Mouse (Mus musculus) intestine, embryonic 15.5 days (tissue): ENCODE measurements around the gene Stard8. TPM values are rescaled to one million over a fixed set of nuclear protein-coding genes. Genes with fewer than 3 reads are reported as not detected.
A peak's percentile ranks its signal among the peaks of the same experiment; 100 is the strongest.

Experiments used
- ATAC-seq: fragments of 200-750 bp; cut with Nextera tagmentation; 2 replicates; pipeline ENCODE4 v1.8.0; 2017; ENCODE audit warnings: moderate TSS enrichment, moderate library complexity
- H3K27ac ChIP-seq: fragments of 300-500 bp; sonication (generic); 2 replicates; pipeline ENCODE4 v1.5.1; 2015; ENCODE audit warnings: mild to moderate bottlenecking, inconsistent platforms
- H3K27me3 ChIP-seq: fragments of 300-500 bp; sonication (generic); replicated peaks from 2 replicates; pipeline ENCODE4 v1.6.1; 2015; ENCODE audit warnings: inconsistent platforms
- H3K36me3 ChIP-seq: fragments of 300-500 bp; sonication (generic); 2 replicates; pipeline ENCODE4 v1.6.1; 2015; ENCODE audit warnings: inconsistent platforms
- H3K4me1 ChIP-seq: fragments of 300-500 bp; sonication (generic); replicated peaks from 2 replicates; pipeline ENCODE4 v1.6.1; 2015; ENCODE audit warnings: inconsistent platforms
- H3K4me2 ChIP-seq: fragments of 300-500 bp; sonication (generic); replicated peaks from 2 replicates; pipeline ENCODE4 v1.6.1; 2015; ENCODE audit warnings: mild to moderate bottlenecking, inconsistent platforms
- H3K4me3 ChIP-seq: fragments of 300-500 bp; sonication (generic); replicated peaks from 2 replicates; pipeline ENCODE4 v1.5.1; 2015; ENCODE audit warnings: inconsistent platforms
- H3K9ac ChIP-seq: fragments of 300-500 bp; sonication (generic); 2 replicates; pipeline ENCODE4 v1.6.1; 2015; ENCODE audit warnings: inconsistent platforms
- H3K9me3 ChIP-seq: fragments of 300-500 bp; sonication (generic); 2 replicates; pipeline ENCODE4 v1.6.1; 2016; ENCODE audit warnings: inconsistent platforms
- WGBS: fragments of 180-500 bp; shearing (Covaris S2); methylation state at CpG from one replicate; pipeline ENCODE4 v1.1.7; 2015; 5-methylcytosine and 5-hydroxymethylcytosine counted together
- polyA plus RNA-seq: library from polyadenylated mRNA; unstranded; fragments of >200 nt; fragmentation: Nextera tagmentation; extraction: Ambion mirVana; gene quantifications from 2 replicates; pipeline ENCODE4 v1.2.1, GENCODE M21; 2015

Gene Stard8
- polyA plus RNA-seq, 1 experiment from 2014 or later: 7.3 TPM

DNA sequence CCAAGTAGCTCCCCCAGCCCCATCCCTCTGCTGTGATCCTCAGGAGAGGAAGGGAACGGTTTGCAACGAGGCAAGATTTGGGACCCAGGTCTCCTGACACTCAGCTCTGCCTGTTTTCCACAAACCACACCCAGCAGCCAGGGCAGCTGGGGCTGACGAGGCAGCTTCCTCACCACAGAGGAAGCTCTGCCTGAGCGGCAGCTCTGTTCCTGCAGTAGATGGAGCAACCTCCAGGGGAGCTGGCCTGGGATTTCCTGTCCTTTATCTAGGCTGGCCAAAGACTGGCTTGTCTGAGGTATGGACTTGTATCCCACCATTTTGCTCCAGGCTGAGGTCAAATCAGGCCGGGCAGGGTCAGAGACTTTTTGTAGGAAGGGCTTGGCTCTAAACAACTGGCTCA is 46.2 kb downstream of the Stard8 start:
- Histone ChIP-seq H3K4me1 (0 out of 2 replicates have a peak, but pooled peaks cover 3% of the 10 kb centered on the region), H3K4me2 (no peak overlapping the region), H3K4me3 (no peak overlapping the region), H3K27me3 (peaks cover under 1% of the 10 kb centered on the region; the same call in 1 of the 2 replicates), H3K9ac (no peak overlapping the region), H3K9me3 (no peaks in the 10 kb centered on the region), H3K27ac (no peak overlapping the region), H3K36me3 (no peaks in the 10 kb centered on the region)
- no peak for ATAC-seq
- WGBS: 65% methylated on average over 5 of the region's 5 CpGs

GRCm38 (mm10) chrX:99050736-99051481 is 47.9 kb downstream of the Stard8 start:
- no peak for ATAC-seq
- H3K27me3 ChIP-seq: no peaks in the 10 kb centered on the region; the same call in 1 of the 2 replicates
- H3K27ac ChIP-seq: no peak overlapping the region

GRCm38 (mm10) chrX:99052255-99052654 is 49.2 kb downstream of the Stard8 start:
- Histone ChIP-seq H3K9me3 (no peaks in the 10 kb centered on the region), H3K4me3 (no peak overlapping the region), H3K36me3 (no peaks in the 10 kb centered on the region), H3K9ac (no peak overlapping the region), H3K27ac (no peak overlapping the region), H3K27me3 (no peaks in the 10 kb centered on the region; the same call in 1 of the 2 replicates), H3K4me1 (0 out of 2 replicates have a peak, but pooled peaks cover 3% of the 10 kb centered on the region), H3K4me2 (no peak overlapping the region)
- WGBS: 72% methylated on average over 7 of the region's 7 CpGs
- ATAC-seq: no peak

More at GRCm38 (mm10) chrX:99050736-99051481, 47.9 kb downstream of the Stard8 start:
- no peak overlapping the region for H3K4me2 ChIP-seq
- H3K36me3 ChIP-seq: no peaks in the 10 kb centered on the region
- 0 out of 2 replicates have a peak, but pooled peaks cover 3% of the 10 kb centered on the region for H3K4me1 ChIP-seq
- H3K4me3 ChIP-seq: no peak overlapping the region
- no peaks in the 10 kb centered on the region for H3K9me3 ChIP-seq
- 82% methylated on average over 10 of the region's 10 CpGs for WGBS
- H3K9ac ChIP-seq: no peak overlapping the region

DNA sequence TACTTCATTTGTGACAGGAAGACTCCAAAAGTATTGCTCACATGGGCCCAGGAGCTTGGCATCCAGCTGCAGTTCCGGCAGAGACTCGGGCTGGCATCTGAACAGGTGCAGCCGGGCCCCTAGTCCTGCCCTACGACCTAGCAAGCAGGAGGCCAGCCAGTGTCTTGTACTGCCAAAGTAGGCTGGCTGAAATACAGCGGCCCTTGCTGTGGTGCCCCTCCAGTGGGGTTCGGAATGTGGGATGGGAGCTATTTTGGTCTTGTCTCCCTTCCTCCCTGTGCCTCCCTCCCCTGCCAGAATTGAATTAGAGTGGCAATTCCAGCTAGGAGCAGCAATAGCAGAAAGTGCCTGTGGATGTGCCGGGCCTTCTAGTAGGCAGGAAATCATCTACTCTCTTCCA is 51.5 kb downstream of the Stard8 start:
- Histone ChIP-seq H3K4me1 (0 out of 2 replicates have a peak, but pooled peaks cover 3% of the 10 kb centered on the region), H3K27ac (no peak overlapping the region), H3K36me3 (no peaks in the 10 kb centered on the region), H3K9ac (no peak overlapping the region), H3K9me3 (no peaks in the 10 kb centered on the region), H3K4me3 (no peak overlapping the region), H3K27me3 (no peaks in the 10 kb centered on the region; the same call in 1 of the 2 replicates), H3K4me2 (no peak overlapping the region)
- 85% methylated on average over 7 of the region's 7 CpGs for WGBS
- no peak for ATAC-seq

DNA sequence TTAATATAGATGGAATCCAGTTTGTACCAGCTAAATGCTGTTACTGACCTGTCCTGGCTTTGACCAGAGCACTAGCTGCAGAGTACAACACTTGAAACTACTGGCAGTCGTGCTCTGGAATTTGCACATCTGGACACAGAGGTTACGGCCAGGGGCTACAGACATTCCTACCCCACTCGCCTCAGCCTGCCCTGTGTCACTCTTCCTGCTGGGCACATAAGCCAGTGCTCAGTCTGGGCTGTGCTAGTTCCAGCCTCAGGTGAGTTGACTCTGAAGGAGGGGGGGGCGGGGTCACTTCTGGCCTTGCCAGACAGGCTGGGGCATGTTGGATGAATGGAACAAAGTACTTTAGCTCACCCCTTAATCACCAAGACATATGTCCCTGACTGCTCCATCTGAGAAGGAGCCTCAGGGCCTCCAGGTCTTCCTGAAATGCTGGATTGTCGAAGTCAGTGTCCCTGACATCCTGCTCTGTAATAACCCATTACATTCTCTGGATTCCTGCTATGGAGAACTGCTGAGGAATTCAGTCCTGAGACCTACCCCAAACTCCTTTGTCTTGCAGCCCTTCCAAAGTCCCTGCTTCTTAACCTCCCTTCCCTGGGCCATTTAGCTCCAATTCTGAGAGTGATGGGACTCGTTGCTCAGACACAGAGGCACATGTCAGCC is 54.9 kb downstream of the Stard8 start:
- 0 out of 2 replicates have a peak, but pooled peaks have one; percentile 34 for ATAC-seq
- Histone ChIP-seq H3K36me3 (no peaks in the 10 kb centered on the region), H3K27ac (no peak overlapping the region), H3K4me1 (no peaks in the 10 kb centered on the region), H3K27me3 (peaks cover 4% of the 10 kb centered on the region; the same call in 1 of the 2 replicates), H3K9ac (no peak overlapping the region), H3K9me3 (no peaks in the 10 kb centered on the region), H3K4me3 (no peak overlapping the region), H3K4me2 (no peak overlapping the region)
- WGBS: 66% methylated on average over 6 of the region's 6 CpGs

GRCm38 (mm10) chrX:99059119-99059518 is 56.1 kb downstream of the Stard8 start:
- ATAC-seq: no peak
- Histone ChIP-seq H3K36me3 (no peaks in the 10 kb centered on the region), H3K4me3 (no peak overlapping the region), H3K27ac (no peak overlapping the region), H3K9ac (no peak overlapping the region), H3K27me3 (0 out of 2 replicates have a peak, but pooled peaks cover 4% of the 10 kb centered on the region), H3K9me3 (no peaks in the 10 kb centered on the region), H3K4me2 (no peak overlapping the region), H3K4me1 (no peaks in the 10 kb centered on the region)
- 36% methylated on average over 4 of the region's 4 CpGs for WGBS

DNA sequence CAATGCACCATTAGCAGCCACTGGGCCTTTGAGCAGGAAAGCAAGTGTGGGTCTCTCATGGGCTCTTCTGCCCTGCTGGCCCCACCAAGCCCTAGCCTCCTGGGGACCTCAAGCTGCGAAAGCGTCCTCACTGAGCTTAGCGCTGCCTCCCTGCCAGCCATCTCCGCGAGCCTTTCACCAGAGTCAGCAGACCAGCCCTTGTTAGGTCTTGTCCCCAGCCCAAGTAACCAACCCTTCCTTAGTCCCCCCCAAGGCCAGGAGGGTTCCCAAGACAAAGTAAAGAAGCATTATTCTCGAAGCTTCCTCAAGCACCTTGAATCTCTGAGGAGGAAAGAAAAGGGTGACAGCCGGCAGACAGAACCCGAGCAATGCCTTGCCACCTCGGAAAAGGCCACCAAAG is 62.5 kb downstream of the Stard8 start:
- 91% methylated on average over 9 of the region's 9 CpGs for WGBS
- H3K4me3 ChIP-seq: no peak overlapping the region
- 0 out of 2 replicates have a peak, but pooled peaks cover 4% of the 10 kb centered on the region for H3K27me3 ChIP-seq
- no peak overlapping the region for H3K27ac ChIP-seq
- no peaks in the 10 kb centered on the region for H3K9me3 ChIP-seq
- H3K36me3 ChIP-seq: no peaks in the 10 kb centered on the region
- no peaks in the 10 kb centered on the region for H3K4me1 ChIP-seq
- no peak overlapping the region for H3K9ac ChIP-seq
- no peak for ATAC-seq
- H3K4me2 ChIP-seq: no peak overlapping the region

DNA sequence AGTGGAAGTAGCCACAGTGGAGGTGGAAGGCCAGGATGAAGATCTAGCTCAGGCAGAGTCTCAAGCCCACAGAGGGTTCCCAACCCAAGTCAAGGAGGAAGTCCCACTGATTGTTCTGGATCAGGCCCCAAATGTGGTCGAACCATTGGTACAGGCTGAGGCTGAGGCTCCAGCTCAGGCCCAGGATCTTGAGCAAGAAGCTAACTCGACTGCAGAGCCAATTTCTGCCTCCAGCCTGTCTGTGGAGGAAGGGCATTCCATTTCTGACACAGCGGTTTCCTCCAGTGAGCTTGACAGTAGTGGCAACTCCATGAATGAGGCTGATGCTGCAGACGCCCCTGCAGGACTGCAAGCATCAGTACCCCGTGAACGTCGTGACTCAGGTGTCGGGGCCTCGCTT is 63.5 kb downstream of the Stard8 start:
- no peaks in the 10 kb centered on the region for H3K4me1 ChIP-seq
- no peak overlapping the region for H3K27ac ChIP-seq
- WGBS: 89% methylated on average over 9 of the region's 9 CpGs
- H3K4me3 ChIP-seq: no peak overlapping the region
- H3K4me2 ChIP-seq: no peak overlapping the region
- ATAC-seq: no peak
- H3K36me3 ChIP-seq: no peaks in the 10 kb centered on the region
- no peaks in the 10 kb centered on the region for H3K9me3 ChIP-seq
- 0 out of 2 replicates have a peak, but pooled peaks cover 4% of the 10 kb centered on the region for H3K27me3 ChIP-seq
- no peak overlapping the region for H3K9ac ChIP-seq

DNA sequence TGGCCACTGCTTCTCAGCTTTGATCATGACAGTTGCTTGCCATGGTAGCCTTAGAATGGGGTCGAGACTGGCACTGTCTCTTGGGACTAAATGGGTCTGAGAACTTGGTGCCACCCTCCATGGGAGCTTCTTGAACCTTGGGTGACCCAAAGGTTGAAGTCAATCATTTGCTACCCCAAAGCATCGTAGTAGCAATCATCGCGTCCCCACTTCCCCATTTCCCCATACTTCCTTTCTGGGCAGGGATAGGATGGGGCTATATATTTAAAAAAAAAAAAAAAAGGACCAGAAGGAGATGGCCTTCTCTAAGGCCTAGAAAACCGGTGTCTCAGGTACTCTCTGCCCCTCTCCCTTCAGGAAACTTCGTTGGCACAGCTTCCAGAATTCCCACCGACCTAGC is 64.2 kb downstream of the Stard8 start:
- Histone ChIP-seq H3K36me3 (no peaks in the 10 kb centered on the region), H3K9me3 (no peaks in the 10 kb centered on the region), H3K4me2 (no peak overlapping the region), H3K27me3 (0 out of 2 replicates have a peak, but pooled peaks cover 3% of the 10 kb centered on the region), H3K9ac (no peak overlapping the region), H3K4me3 (no peak overlapping the region), H3K27ac (no peak overlapping the region), H3K4me1 (no peaks in the 10 kb centered on the region)
- ATAC-seq: no peak
- 74% methylated on average over 7 of the region's 7 CpGs for WGBS

DNA sequence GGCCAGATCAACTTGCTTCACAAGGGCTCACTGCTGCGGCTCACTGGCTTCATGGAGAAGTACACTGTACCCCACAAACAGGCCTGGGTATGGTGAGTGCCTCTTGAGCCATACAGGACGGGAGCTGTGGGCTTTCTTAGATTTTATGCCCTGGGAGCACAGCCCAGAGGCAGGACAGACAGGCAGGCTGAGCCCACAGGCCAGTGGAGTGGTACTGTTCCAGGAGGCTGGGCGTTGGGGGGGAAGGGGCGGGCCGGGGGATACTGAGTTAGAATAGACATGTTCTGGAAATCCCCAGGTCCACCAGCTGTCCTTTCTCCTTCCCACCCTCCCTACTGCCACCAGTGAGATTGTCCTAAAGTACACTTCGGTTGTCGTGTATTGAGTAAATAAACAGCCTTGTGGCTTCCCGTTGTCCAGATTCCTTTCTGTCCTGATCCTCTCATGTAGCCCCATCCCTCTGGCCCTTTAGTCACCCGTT is 64.7 kb downstream of the Stard8 start:
- H3K9me3 ChIP-seq: no peaks in the 10 kb centered on the region
- no peaks in the 10 kb centered on the region for H3K27me3 ChIP-seq
- H3K9ac ChIP-seq: no peak overlapping the region
- H3K4me2 ChIP-seq: no peak overlapping the region
- no peak overlapping the region for H3K27ac ChIP-seq
- H3K4me1 ChIP-seq: no peaks in the 10 kb centered on the region
- 65% methylated on average over 9 of the region's 9 CpGs for WGBS
- H3K4me3 ChIP-seq: no peak overlapping the region
- no peaks in the 10 kb centered on the region for H3K36me3 ChIP-seq
- no peak for ATAC-seq

DNA sequence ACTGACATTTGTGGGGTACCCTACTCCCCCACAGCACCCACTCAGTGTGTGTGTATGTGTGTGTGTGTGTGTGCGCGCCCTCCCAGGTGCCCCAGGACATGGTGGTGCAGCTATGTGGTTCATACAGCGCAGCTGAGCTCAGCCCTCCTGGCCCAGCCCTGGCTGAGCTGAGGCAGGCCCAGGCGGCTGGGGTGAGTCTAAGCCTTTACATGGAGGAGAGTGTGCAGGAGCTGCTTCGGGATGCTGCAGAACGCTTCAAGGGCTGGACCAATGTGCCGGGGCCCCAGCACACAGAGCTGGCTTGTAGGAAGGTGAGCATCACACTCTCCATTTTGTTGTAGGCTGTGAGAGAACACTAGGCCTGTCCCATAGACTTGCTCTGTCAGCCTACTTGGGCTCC is 68.1 kb downstream of the Stard8 start:
- H3K9me3 ChIP-seq: no peaks in the 10 kb centered on the region
- no peak overlapping the region for H3K4me2 ChIP-seq
- no peaks in the 10 kb centered on the region for H3K36me3 ChIP-seq
- H3K4me1 ChIP-seq: no peaks in the 10 kb centered on the region
- H3K27me3 ChIP-seq: no peaks in the 10 kb centered on the region
- 90% methylated on average over 7 of the region's 7 CpGs for WGBS
- no peak for ATAC-seq
- H3K27ac ChIP-seq: no peak overlapping the region
- no peak overlapping the region for H3K4me3 ChIP-seq
- no peak overlapping the region for H3K9ac ChIP-seq

DNA sequence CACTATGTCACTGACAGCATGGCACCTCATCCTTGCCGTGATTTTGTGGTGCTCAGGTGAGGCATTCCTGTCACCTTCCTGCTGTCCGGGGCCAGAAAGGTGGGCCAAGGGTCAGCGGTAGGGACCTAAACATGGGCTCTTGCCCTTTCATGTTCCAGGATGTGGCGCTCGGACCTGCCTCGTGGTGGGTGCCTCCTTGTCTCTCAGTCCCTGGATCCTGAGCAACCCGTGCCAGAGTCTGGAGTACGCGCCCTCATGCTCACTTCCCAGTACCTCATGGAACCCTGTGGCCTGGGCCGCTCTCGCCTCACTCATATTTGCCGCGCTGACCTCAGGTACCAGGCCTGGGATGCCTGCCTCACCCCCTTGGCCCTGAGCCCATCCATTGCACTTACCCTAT is 69.5 kb downstream of the Stard8 start:
- 96% methylated on average over 13 of the region's 13 CpGs for WGBS
- H3K9me3 ChIP-seq: no peaks in the 10 kb centered on the region
- no peaks in the 10 kb centered on the region for H3K27me3 ChIP-seq
- H3K4me1 ChIP-seq: no peaks in the 10 kb centered on the region
- H3K4me2 ChIP-seq: no peak overlapping the region
- H3K9ac ChIP-seq: no peak overlapping the region
- H3K4me3 ChIP-seq: no peak overlapping the region
- H3K27ac ChIP-seq: no peak overlapping the region
- no peaks in the 10 kb centered on the region for H3K36me3 ChIP-seq
- ATAC-seq: no peak
